Mouse (Mus musculus): ENCODE measurements around the gene Samd8. TPM values are rescaled to one million over a fixed set of nuclear protein-coding genes. Genes with fewer than 3 reads are reported as not detected.

The Samd8 gene
- polyA plus RNA-seq, 1 experiment from 2014 or later: 13.1 TPM

DNA sequence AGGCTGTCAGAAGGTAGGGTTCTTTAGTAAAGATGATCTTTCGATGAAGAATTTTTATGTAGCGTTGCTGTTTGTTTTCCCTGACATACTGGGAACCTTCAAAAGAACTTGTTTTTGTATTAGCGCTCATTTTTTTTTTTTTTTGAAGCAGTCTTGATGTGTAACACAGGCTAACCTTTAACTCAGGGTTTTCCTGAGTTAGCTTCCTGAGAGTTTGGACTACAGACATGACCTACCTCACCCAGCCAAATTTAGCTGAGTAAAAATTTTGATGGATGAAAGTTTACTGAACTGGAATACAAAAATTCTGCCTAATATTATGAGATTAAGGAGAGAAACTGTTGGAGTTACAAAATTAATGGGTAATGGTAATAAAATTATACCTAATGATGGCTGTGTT, 2.1 kb downstream of the Samd8 start:
- Histone ChIP-seq H3K27me3 (ENCODE audit: control insufficient read depth, insufficient read depth, low read length) (no peaks in the 10 kb centered on the region), H3K4me1 (ENCODE audit: control insufficient read depth, insufficient read depth, low read length) (peaks cover 9% of the 10 kb centered on the region), H3K4me3 (ENCODE audit: low read depth, low read length) (no peak overlapping the region), H3K4me2 (no peak overlapping the region), H3K27ac (ENCODE audit: low read depth, low read length) (no peak overlapping the region), H3K9ac (ENCODE audit: low read length) (no peak overlapping the region), H3K36me3 (ENCODE audit: control insufficient read depth, insufficient read depth, low read length) (no peaks in the 10 kb centered on the region), H3K9me3 (ENCODE audit: control insufficient read depth, low read length) (no peaks in the 10 kb centered on the region)
- DNase-seq (ENCODE audit: low spot score, missing footprints) (no peak), ATAC-seq (ENCODE audit: low FRiP score) (no peak)
- 95% methylated on average over 3 of the region's 3 CpGs for WGBS

DNA sequence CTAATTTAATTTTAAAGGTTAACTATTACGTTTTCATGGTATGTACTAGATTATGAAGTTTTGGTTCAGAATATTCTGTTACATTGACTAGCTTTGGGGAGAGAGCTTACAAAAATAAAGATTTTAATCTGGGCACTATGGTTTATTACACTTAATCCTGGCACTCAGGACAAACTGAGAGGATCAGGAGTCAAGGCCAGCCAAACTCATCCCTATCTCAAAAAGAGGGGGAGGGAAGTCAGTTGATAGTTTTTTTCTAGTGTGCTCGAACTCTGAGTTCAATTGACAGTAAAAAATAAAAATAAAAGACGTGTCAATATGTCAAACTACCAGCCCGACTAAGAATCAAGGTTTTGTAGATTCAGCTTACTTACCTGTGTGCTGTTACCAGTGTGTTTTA, 3.0 kb downstream of the Samd8 start:
- ATAC-seq (ENCODE audit: low FRiP score) (no peak), DNase-seq (ENCODE audit: low spot score, missing footprints) (no peak)
- Histone ChIP-seq H3K4me2 (no peak overlapping the region), H3K36me3 (ENCODE audit: control insufficient read depth, insufficient read depth, low read length) (no peaks in the 10 kb centered on the region), H3K9me3 (ENCODE audit: control insufficient read depth, low read length) (no peaks in the 10 kb centered on the region), H3K27ac (ENCODE audit: low read depth, low read length) (no peak overlapping the region), H3K27me3 (ENCODE audit: control insufficient read depth, insufficient read depth, low read length) (no peaks in the 10 kb centered on the region), H3K4me1 (ENCODE audit: control insufficient read depth, insufficient read depth, low read length) (peaks cover 9% of the 10 kb centered on the region), H3K4me3 (ENCODE audit: low read depth, low read length) (no peak overlapping the region), H3K9ac (ENCODE audit: low read length) (no peak overlapping the region)
- whole genome bisulfite sequencing: 86% methylated on average over 4 of the region's 4 CpGs

DNA sequence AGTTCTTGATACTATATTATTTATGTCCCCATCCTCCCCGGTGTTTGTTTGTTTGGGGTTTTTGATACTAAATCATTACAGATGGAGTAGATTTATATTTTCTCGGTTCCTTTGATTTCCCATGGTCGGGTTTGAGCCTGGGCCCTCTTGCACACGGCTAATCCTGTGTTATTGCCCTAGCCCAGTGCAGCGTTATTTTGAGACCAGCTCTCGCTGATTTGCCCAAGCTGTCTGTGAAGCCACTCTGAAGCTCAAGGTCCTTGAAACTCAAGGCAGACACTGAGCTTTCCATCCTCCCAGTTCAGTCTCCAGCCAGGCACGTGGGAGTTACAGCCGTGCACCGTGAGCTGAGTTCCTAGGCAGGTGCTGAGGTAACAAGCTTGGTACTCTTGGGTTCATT, 11.2 kb downstream of the Samd8 start:
- Histone ChIP-seq H3K36me3 (ENCODE audit: control insufficient read depth, insufficient read depth, low read length) (no peaks in the 10 kb centered on the region), H3K9me3 (ENCODE audit: control insufficient read depth, low read length) (no peaks in the 10 kb centered on the region), H3K27me3 (ENCODE audit: control insufficient read depth, insufficient read depth, low read length) (no peaks in the 10 kb centered on the region), H3K9ac (ENCODE audit: low read length) (no peak overlapping the region), H3K4me2 (no peak overlapping the region), H3K27ac (ENCODE audit: low read depth, low read length) (no peak overlapping the region), H3K4me1 (ENCODE audit: control insufficient read depth, insufficient read depth, low read length) (no peaks in the 10 kb centered on the region; the same call in 1 of the 2 replicates), H3K4me3 (ENCODE audit: low read depth, low read length) (no peak overlapping the region)
- no peak for DNase-seq (ENCODE audit: low spot score, missing footprints)
- no peak for ATAC-seq (ENCODE audit: low FRiP score)
- WGBS: 90% methylated on average over 9 of the region's 9 CpGs

DNA sequence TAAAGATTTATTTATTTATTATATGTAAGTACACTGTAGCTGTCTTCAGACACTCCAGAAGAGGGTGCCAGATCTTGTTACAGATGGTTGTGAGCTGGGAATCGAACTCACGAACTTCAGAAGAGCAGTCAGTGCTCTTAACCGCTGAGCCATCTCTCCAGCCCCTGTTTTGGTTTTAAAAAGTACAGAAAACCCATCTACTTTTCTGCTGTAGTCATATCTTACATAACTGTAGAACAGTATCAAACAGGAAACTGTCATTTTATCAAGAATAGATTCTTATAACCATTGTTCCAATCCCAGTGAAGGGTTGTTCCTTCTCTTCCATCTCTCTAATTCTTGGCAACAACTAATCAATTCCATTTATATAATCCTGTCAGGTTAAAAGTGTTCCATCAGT, 13.4 kb downstream of the Samd8 start:
- no peak for ATAC-seq (ENCODE audit: low FRiP score)
- no peaks in the 10 kb centered on the region for H3K36me3 ChIP-seq (ENCODE audit: control insufficient read depth, insufficient read depth, low read length)
- 88% methylated on average over 3 of the region's 3 CpGs for WGBS
- H3K9me3 ChIP-seq (ENCODE audit: control insufficient read depth, low read length): no peaks in the 10 kb centered on the region
- H3K4me3 ChIP-seq (ENCODE audit: low read depth, low read length): no peak overlapping the region
- H3K9ac ChIP-seq (ENCODE audit: low read length): no peak overlapping the region
- H3K27ac ChIP-seq (ENCODE audit: low read depth, low read length): no peak overlapping the region
- no peaks in the 10 kb centered on the region for H3K27me3 ChIP-seq (ENCODE audit: control insufficient read depth, insufficient read depth, low read length)
- no peak for DNase-seq (ENCODE audit: low spot score, missing footprints)
- no peak overlapping the region for H3K4me2 ChIP-seq
- peaks cover 7% of the 10 kb centered on the region for H3K4me1 ChIP-seq (ENCODE audit: control insufficient read depth, insufficient read depth, low read length)

DNA sequence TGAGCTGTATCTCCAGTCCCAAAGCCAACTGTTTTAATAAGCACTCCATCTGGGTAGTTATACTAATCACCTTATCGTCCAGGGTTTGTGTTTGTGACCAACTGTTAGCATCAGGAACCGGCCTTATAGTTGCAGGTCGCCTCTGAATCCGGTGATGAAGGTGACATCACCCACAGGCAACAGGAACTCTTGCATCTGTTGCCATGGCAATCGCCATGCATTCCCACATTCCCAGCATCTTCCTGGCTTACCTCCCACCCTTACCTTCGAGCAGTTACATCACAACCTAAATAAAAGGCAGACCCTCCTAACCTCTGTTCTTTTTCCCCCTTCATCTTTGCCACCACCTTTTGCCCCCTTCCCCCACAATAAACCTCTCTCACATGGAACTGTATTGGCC, 14.3 kb downstream of the Samd8 start:
- Histone ChIP-seq H3K9ac (ENCODE audit: low read length) (no peak overlapping the region), H3K4me2 (no peak overlapping the region), H3K36me3 (ENCODE audit: control insufficient read depth, insufficient read depth, low read length) (no peaks in the 10 kb centered on the region), H3K27ac (ENCODE audit: low read depth, low read length) (no peak overlapping the region), H3K4me3 (ENCODE audit: low read depth, low read length) (no peak overlapping the region), H3K4me1 (ENCODE audit: control insufficient read depth, insufficient read depth, low read length) (peaks cover 12% of the 10 kb centered on the region), H3K9me3 (ENCODE audit: control insufficient read depth, low read length) (no peaks in the 10 kb centered on the region), H3K27me3 (ENCODE audit: control insufficient read depth, insufficient read depth, low read length) (no peaks in the 10 kb centered on the region)
- WGBS: 86% methylated on average over 6 of the region's 6 CpGs
- no peak for DNase-seq (ENCODE audit: low spot score, missing footprints)
- ATAC-seq (ENCODE audit: low FRiP score): no peak

DNA sequence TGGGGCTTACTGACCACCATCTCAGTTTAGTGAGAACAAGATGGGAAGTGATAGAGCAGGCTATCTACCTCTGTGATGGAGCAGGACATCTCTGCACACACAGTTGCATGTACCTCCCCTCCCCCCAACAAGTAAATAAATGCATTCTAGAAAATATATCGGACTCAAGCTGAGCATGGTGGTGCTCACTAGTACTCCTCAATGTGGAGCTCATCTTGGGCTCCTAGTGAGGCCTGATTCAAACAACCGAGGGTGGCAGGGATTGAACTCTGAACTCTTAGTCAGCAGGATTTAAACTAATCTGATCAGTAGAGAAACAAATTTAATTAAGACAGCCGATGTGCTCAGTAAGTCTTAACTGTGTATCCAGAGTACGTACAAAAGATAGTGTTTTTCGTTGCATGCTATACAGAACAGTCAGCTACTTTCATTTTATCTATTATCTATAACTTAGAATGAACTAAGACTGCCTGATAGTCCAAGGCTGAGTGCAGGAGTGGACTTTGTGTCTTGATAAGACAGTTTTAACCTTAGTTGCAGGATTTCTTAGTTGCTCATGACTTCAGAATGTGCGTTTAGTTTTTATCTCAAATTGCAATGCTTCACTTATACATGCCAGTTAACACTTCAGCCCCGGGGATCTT, 15.5 kb downstream of the Samd8 start:
- WGBS: 75% methylated on average over 7 of the region's 7 CpGs
- no peak overlapping the region for H3K9ac ChIP-seq (ENCODE audit: low read length)
- H3K27ac ChIP-seq (ENCODE audit: low read depth, low read length): no peak overlapping the region
- DNase-seq (ENCODE audit: low spot score, missing footprints): no peak
- no peak for ATAC-seq (ENCODE audit: low FRiP score)
- no peaks in the 10 kb centered on the region for H3K27me3 ChIP-seq (ENCODE audit: control insufficient read depth, insufficient read depth, low read length)
- H3K4me3 ChIP-seq (ENCODE audit: low read depth, low read length): no peak overlapping the region
- no peaks in the 10 kb centered on the region for H3K36me3 ChIP-seq (ENCODE audit: control insufficient read depth, insufficient read depth, low read length)
- H3K4me1 ChIP-seq (ENCODE audit: control insufficient read depth, insufficient read depth, low read length): peaks cover 12% of the 10 kb centered on the region
- no peak overlapping the region for H3K4me2 ChIP-seq
- H3K9me3 ChIP-seq (ENCODE audit: control insufficient read depth, low read length): no peaks in the 10 kb centered on the region

DNA sequence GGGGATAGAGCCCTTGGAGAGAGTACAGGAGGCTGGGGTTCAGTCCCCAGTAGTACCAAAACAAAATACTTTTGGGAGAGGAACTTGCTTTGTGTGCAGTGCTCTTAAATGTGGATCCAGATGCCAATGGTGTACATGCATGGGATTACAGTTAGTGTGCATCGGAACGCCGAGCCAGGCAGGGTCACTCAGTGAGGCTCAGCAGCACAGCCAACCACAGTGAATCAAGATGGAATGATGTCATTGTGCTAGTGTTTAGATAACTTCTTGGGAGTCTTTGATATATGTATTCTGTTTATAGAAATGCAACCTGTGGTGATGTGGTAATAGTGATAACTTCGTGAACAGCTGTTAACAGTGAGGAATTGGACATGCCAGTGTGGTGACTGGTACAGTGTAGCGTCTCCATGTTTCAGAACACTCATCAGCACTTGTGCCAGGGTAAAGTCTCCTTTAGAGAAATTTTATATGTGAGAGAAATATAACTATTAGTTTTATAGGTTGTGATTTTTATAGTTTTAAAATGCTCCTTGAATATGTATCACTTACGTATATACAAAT, 16.1 kb downstream of the Samd8 start:
- ATAC-seq (ENCODE audit: low FRiP score): no peak
- DNase-seq (ENCODE audit: low spot score, missing footprints): no peak

DNA sequence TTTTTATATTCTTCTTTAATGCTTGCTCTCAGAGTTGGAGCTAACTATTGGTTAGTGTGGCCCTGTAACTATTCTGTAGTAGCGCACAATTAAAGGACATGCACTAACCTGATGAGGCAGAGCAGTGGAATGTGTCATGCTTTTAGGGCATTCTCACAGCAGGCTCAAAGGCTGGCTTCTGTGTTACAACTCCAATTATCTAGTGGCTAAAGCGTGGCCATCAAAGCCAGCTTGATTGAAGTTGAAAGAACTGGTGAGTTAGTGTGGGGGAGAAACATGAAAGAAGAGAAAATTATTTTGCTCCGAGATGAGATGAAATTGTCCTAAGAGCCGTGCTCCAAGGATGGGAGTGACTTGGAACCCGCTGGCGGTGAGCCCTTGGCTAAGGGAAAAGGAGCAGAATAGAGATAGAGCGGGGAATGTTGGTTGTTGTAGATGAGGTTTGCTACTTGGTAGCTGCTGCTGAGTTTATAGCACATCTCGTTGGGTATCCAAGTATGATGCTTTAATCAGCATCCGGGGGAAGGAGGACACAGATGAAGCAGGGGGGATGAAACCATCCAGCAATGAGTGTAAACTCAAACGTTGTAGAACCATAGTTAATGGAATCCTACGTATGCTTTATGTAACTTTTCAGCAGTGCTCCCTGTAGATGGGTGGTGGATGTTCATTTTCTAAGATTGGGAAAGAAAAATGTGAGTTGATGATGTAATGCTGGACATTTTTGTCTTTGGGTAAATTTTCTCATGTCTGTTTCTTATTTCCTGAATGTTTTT, 22.4 kb downstream of the Samd8 start:
- H3K9me3 ChIP-seq (ENCODE audit: control insufficient read depth, low read length): no peaks in the 10 kb centered on the region
- H3K4me3 ChIP-seq (ENCODE audit: low read depth, low read length): no peak overlapping the region
- ATAC-seq (ENCODE audit: low FRiP score) (no peak), DNase-seq (ENCODE audit: low spot score, missing footprints) (no peak)
- no peaks in the 10 kb centered on the region for H3K27me3 ChIP-seq (ENCODE audit: control insufficient read depth, insufficient read depth, low read length)
- whole genome bisulfite sequencing: 82% methylated on average over 11 of the region's 11 CpGs
- H3K36me3 ChIP-seq (ENCODE audit: control insufficient read depth, insufficient read depth, low read length): 0 out of 2 replicates have a peak, but pooled peaks cover 4% of the 10 kb centered on the region
- no peak overlapping the region for H3K4me2 ChIP-seq
- peaks cover 12% of the 10 kb centered on the region for H3K4me1 ChIP-seq (ENCODE audit: control insufficient read depth, insufficient read depth, low read length)
- no peak overlapping the region for H3K9ac ChIP-seq (ENCODE audit: low read length)
- no peak overlapping the region for H3K27ac ChIP-seq (ENCODE audit: low read depth, low read length)

More for the DNA sequence above, 16.1 kb downstream of the Samd8 start:
- no peaks in the 10 kb centered on the region for H3K36me3 ChIP-seq (ENCODE audit: control insufficient read depth, insufficient read depth, low read length)
- H3K4me3 ChIP-seq (ENCODE audit: low read depth, low read length): no peak overlapping the region
- no peak overlapping the region for H3K4me2 ChIP-seq
- H3K9ac ChIP-seq (ENCODE audit: low read length): no peak overlapping the region
- 95% methylated on average over 6 of the region's 6 CpGs for WGBS
- no peak overlapping the region for H3K27ac ChIP-seq (ENCODE audit: low read depth, low read length)
- no peaks in the 10 kb centered on the region for H3K9me3 ChIP-seq (ENCODE audit: control insufficient read depth, low read length)
- peaks cover 12% of the 10 kb centered on the region for H3K4me1 ChIP-seq (ENCODE audit: control insufficient read depth, insufficient read depth, low read length)
- H3K27me3 ChIP-seq (ENCODE audit: control insufficient read depth, insufficient read depth, low read length): no peaks in the 10 kb centered on the region

DNA sequence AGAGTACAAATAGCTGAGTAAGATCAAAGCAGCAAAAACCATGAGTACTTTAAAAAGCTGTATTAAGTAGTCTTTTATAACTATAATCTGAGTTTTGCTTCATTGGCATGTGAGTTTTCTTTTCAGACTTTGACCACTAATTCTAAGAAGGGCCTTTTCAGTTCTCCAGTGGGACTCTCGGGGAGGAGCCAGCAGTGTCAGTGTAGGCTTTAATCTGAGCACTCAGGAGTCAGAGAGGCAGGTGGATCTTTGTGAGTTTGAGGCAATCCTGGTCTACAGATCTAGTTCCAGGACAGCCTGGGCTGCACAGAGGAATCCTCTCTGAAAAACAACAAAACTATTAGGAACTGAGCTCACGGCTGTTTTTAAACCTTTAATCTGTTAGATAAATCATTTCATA, 23.6 kb downstream of the Samd8 start:
- DNase-seq (ENCODE audit: low spot score, missing footprints) (no peak), ATAC-seq (ENCODE audit: low FRiP score) (no peak)
- Histone ChIP-seq H3K27ac (ENCODE audit: low read depth, low read length) (no peak overlapping the region), H3K27me3 (ENCODE audit: control insufficient read depth, insufficient read depth, low read length) (no peaks in the 10 kb centered on the region), H3K4me1 (ENCODE audit: control insufficient read depth, insufficient read depth, low read length) (0 out of 2 replicates have a peak, but pooled peaks cover 5% of the 10 kb centered on the region), H3K4me3 (ENCODE audit: low read depth, low read length) (no peak overlapping the region), H3K4me2 (no peak overlapping the region), H3K9ac (ENCODE audit: low read length) (no peak overlapping the region), H3K9me3 (ENCODE audit: control insufficient read depth, low read length) (no peaks in the 10 kb centered on the region), H3K36me3 (ENCODE audit: control insufficient read depth, insufficient read depth, low read length) (peaks cover 5% of the 10 kb centered on the region; the same call in 1 of the 2 replicates)
- 55% methylated on average over 2 of the region's 2 CpGs for WGBS

All from midbrain, embryonic 11.5 days (tissue).